In genomic region chr2:39000587-39000919, GRCm38 (mm10) we compare ENCODE assay signal across 19 mouse cellular contexts.
"Had no signal": no experiment of that assay in that cellular context is flagged by ENCODE, and none has a peak within 500 bp of the region (broad histone marks: within the 10 kb centered on the region; RNA-seq: fewer than 3 reads in every experiment).

No protein-coding gene starts in this region.

- DNase-seq: kidney, postnatal 10 days; left cerebral cortex, postnatal 4 days; lung, adult 2 months; lung, postnatal 14 days; lung, postnatal 4 days; midbrain, embryonic 14.5 days; right cerebral cortex, adult 18-20 months; right cerebral cortex, postnatal 14 days; right cerebral cortex, postnatal 4 days; thymus, adult 2 months; thymus, postnatal 14 days; thymus, postnatal 4 days had no signal

- H3K9me3 ChIP-seq: kidney, embryonic 15.5 days; limb, embryonic 12.5 days; limb, embryonic 15.5 days; liver, embryonic 15.5 days had no signal

- H3K9ac ChIP-seq: kidney, embryonic 15.5 days; limb, embryonic 12.5 days; limb, embryonic 15.5 days; liver, embryonic 15.5 days had no signal

- H3K27me3 ChIP-seq: limb, embryonic 15.5 days; liver, embryonic 15.5 days had no signal

- H3K4me3 ChIP-seq: kidney, embryonic 15.5 days; limb, embryonic 12.5 days; limb, embryonic 15.5 days; liver, embryonic 15.5 days; myocyte had no signal

- H3K4me2 ChIP-seq: kidney, embryonic 15.5 days; limb, embryonic 12.5 days; limb, embryonic 15.5 days; liver, embryonic 15.5 days; midbrain, embryonic 11.5 days had no signal

- H3K27ac ChIP-seq: limb, embryonic 12.5 days; limb, embryonic 15.5 days; liver, embryonic 15.5 days; stomach, postnatal 0 days had no signal
